Mouse (Mus musculus): ENCODE measurements around the gene Timmdc1. TPM values are rescaled to one million over a fixed set of nuclear protein-coding genes. Genes with fewer than 3 reads are reported as not detected.

Timmdc1 gene
- total RNA-seq (2014; rRNA removed) (29.4 and 33.1 TPM in 2 replicates), polyA plus RNA-seq (2015; fragmentation: Nextera tagmentation; extraction: Ambion mirVana) (25.8 and 26.3 TPM in 2 replicates)

DNA sequence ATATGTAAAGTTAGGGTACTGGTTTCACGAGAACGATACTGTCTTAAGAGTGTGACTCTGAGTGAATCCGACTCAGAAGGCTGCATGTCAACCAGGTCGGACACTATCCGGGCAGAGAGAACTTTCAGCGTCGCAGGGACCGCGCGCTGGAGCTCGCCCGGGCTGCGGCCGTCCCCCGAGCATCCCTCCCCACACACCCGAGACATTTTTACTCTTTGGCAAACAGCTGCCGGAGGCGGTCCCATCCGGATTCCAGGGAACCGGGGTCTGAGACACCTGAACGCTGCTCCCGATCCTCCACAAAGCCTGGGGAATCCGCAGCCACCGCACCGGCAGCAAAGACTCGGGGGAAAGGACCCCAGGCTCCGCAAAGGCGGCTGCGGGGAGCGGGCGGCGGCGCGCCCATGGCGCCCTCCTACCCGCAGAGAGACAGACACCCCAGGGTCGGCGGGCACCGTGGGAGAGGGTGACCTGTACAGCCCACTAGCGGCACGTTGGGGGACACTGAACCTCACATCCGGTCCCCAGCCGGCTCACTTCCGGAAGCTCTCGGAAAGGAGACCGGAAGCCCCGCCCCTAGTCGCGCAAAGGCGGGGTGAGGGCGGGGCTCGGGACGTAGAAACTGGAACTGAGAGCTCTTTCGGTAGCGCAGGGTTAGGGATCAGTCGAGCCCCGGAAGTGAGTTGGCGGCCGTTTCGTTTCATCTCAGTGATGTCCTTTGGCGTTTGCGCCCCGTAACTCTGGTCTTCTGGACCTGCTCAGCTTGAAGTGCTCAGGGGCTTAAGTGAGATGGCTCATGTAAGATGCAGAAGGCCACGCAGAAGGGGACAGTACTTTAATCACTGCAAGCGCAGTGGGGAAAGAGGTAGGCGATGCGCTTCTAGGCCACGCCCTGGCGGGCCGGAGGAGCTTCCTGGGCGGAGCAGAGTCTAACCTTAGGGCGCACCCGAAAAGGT, at the start of gene Timmdc1:
Gene Timmdc1, minus strand, starts transcription at position 535 of the 956 bp plus-strand sequence.
- Histone ChIP-seq H3K4me2 (ENCODE audit: low read depth, low read length, poor library complexity, severe bottlenecking) (peak within 1 kb of the TSS; percentile 78), H3K9me3 (ENCODE audit: low read length) (no peaks in the 10 kb centered on the region), H3K27me3 (ENCODE audit: insufficient read depth, low read length) (no peaks in the 10 kb centered on the region), H3K9ac (replicated peaks; ENCODE audit: low read length, poor library complexity, severe bottlenecking) (peak within 1 kb of the TSS; percentile 89), H3K36me3 (ENCODE audit: insufficient read depth, low read length) (peaks cover 28% of the 10 kb centered on the region), H3K27ac (ENCODE audit: low read depth, low read length) (peak within 1 kb of the TSS; percentile 91), H3K4me1 (ENCODE audit: insufficient read depth, low read length) (no peaks in the 10 kb centered on the region), H3K4me3 (ENCODE audit: low read depth, low read length) (peak within 1 kb of the TSS; percentile 79)
- peak; percentile 45 for TF ChIP-seq CTCF (IDR thresholded peaks at IDR 0.05)
- under 1% methylated on average over 70 of the region's 73 CpGs for WGBS
- DNase-seq (ENCODE audit: low spot score) (peak; percentile 97), ATAC-seq (ENCODE audit: low FRiP score) (peak; percentile 99)

DNA sequence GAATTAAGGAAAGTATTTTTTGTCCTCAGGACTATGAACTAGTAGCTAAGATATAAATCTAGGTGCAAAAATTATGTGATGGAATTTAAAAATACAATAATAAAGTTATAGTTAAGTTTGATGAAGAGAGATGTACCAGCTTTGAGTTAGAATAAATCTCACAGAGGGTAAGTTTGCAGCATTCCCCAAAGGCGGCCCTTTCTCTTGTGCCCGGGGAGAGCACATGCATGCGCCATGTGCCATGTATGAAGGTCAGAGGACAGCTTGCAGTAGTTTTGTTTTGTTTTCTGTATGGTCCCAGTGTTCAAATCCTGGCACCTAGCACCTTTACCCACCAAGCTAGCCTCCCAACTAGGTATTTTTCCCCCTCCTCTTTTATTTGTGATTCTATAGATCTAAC, 49.0 kb upstream of the Timmdc1 start:
- ATAC-seq (ENCODE audit: low FRiP score) (no peak), DNase-seq (ENCODE audit: low spot score) (no peak)
- H3K4me2 ChIP-seq (ENCODE audit: low read depth, low read length, poor library complexity, severe bottlenecking), result no peak overlapping the region
- no peaks in the 10 kb centered on the region for H3K4me1 ChIP-seq (ENCODE audit: insufficient read depth, low read length)
- H3K36me3 ChIP-seq (ENCODE audit: insufficient read depth, low read length), result peaks cover 12% of the 10 kb centered on the region
- H3K27ac ChIP-seq (ENCODE audit: low read depth, low read length), result no peak overlapping the region
- no peak overlapping the region for H3K9ac ChIP-seq (replicated peaks; ENCODE audit: low read length, poor library complexity, severe bottlenecking)
- TF ChIP-seq CTCF (IDR thresholded peaks at IDR 0.05), result no peak
- H3K9me3 ChIP-seq (ENCODE audit: low read length), result no peaks in the 10 kb centered on the region
- H3K4me3 ChIP-seq (ENCODE audit: low read depth, low read length), result no peak overlapping the region
- H3K27me3 ChIP-seq (ENCODE audit: insufficient read depth, low read length), result no peaks in the 10 kb centered on the region
- 97% methylated on average over 3 of the region's 3 CpGs for WGBS

- no peak overlapping the region for H3K27ac ChIP-seq (ENCODE audit: low read depth, low read length)
- H3K4me3 ChIP-seq (ENCODE audit: low read depth, low read length), result no peak overlapping the region
- no peaks in the 10 kb centered on the region for H3K9me3 ChIP-seq (ENCODE audit: low read length)
- ATAC-seq (ENCODE audit: low FRiP score) (no peak), DNase-seq (ENCODE audit: low spot score) (no peak)
- TF ChIP-seq CTCF (IDR thresholded peaks at IDR 0.05), result no peak
- H3K9ac ChIP-seq (replicated peaks; ENCODE audit: low read length, poor library complexity, severe bottlenecking), result no peak overlapping the region
- WGBS, result 96% methylated on average over 5 of the region's 5 CpGs
- no peaks in the 10 kb centered on the region for H3K4me1 ChIP-seq (ENCODE audit: insufficient read depth, low read length)
- peaks cover 6% of the 10 kb centered on the region; the same call in 1 of the 2 replicates for H3K36me3 ChIP-seq (ENCODE audit: insufficient read depth, low read length)
- H3K27me3 ChIP-seq (ENCODE audit: insufficient read depth, low read length), result no peaks in the 10 kb centered on the region
- H3K4me2 ChIP-seq (ENCODE audit: low read depth, low read length, poor library complexity, severe bottlenecking), result no peak overlapping the region
Observed at GRCm38 (mm10) chr16:38568192-38568591, 45.7 kb upstream of the Timmdc1 start.

- 41% methylated on average over 10 of the region's 10 CpGs for WGBS
- no peaks in the 10 kb centered on the region for H3K4me1 ChIP-seq (ENCODE audit: insufficient read depth, low read length)
- DNase-seq (ENCODE audit: low spot score) (no peak), ATAC-seq (ENCODE audit: low FRiP score) (no peak)
- no peaks in the 10 kb centered on the region for H3K9me3 ChIP-seq (ENCODE audit: low read length)
- TF ChIP-seq CTCF (IDR thresholded peaks at IDR 0.05), result no peak
- H3K4me2 ChIP-seq (ENCODE audit: low read depth, low read length, poor library complexity, severe bottlenecking), result peak overlapping the region; percentile 73
- peaks cover 6% of the 10 kb centered on the region; the same call in 1 of the 2 replicates for H3K36me3 ChIP-seq (ENCODE audit: insufficient read depth, low read length)
- H3K9ac ChIP-seq (replicated peaks; ENCODE audit: low read length, poor library complexity, severe bottlenecking), result peak overlapping the region; percentile 88
- H3K4me3 ChIP-seq (ENCODE audit: low read depth, low read length), result peak overlapping the region; percentile 90
- no peak overlapping the region for H3K27ac ChIP-seq (ENCODE audit: low read depth, low read length)
- H3K27me3 ChIP-seq (ENCODE audit: insufficient read depth, low read length), result no peaks in the 10 kb centered on the region; the same call in 1 of the 2 replicates
Observed at GRCm38 (mm10) chr16:38563516-38563915, 41.1 kb upstream of the Timmdc1 start.

- Histone ChIP-seq H3K36me3 (ENCODE audit: insufficient read depth, low read length) (peaks cover 6% of the 10 kb centered on the region; the same call in 1 of the 2 replicates), H3K4me2 (ENCODE audit: low read depth, low read length, poor library complexity, severe bottlenecking) (peak overlapping the region; percentile 73), H3K4me1 (ENCODE audit: insufficient read depth, low read length) (no peaks in the 10 kb centered on the region), H3K9ac (replicated peaks; ENCODE audit: low read length, poor library complexity, severe bottlenecking) (peak overlapping the region; percentile 88), H3K27me3 (ENCODE audit: insufficient read depth, low read length) (no peaks in the 10 kb centered on the region; the same call in 1 of the 2 replicates), H3K27ac (ENCODE audit: low read depth, low read length) (peak overlapping the region; percentile 82), H3K9me3 (ENCODE audit: low read length) (no peaks in the 10 kb centered on the region), H3K4me3 (ENCODE audit: low read depth, low read length) (peak overlapping the region; percentile 90)
- WGBS, result 0% methylated on average over 25 of the region's 25 CpGs
- ATAC-seq (ENCODE audit: low FRiP score) (peak; percentile 66; the same call in 1 of the 2 replicates), DNase-seq (ENCODE audit: low spot score) (no peak)
- no peak for TF ChIP-seq CTCF (IDR thresholded peaks at IDR 0.05)
Observed at GRCm38 (mm10) chr16:38562968-38563327, 40.5 kb upstream of the Timmdc1 start.
